Mouse (Mus musculus) heart, postnatal 36 days (tissue): ENCODE data around the gene Mettl26. TPM values are rescaled to one million over a fixed set of nuclear protein-coding genes. Genes with fewer than 3 reads are reported as not detected.

Source experiments
- DNase-seq, 2 experiments: peaks; one replicate each; pipeline ENCODE4 v3.0.0; 2021 to 2022
- intact Hi-C: fragments of 180-260 bp; cut with DNase I; formaldehyde crosslinking; loops from one replicate; pipeline ENCODE4 v1.15.1; 2025
- microRNA-seq, 2 experiments: library from miRNA; unstranded; fragments of <30 nt; microRNA quantifications; one replicate each; pipeline ENCODE4 v1.2.0; 2021; ENCODE audit warnings: borderline number of aligned reads in 2 of 2
- total RNA-seq, 2 experiments: library from RNA; stranded (reverse); gene quantifications; 2 replicates each; pipeline ENCODE4 v1.2.3; 2021

Mettl26 gene
- total RNA-seq, 2 experiments from 2014 or later, result 16.1 to 18.1 TPM

- intact Hi-C loops, result no loop called here
- DNase-seq, result no peak
Measured at GRCm38 (mm10) chr17:25918037-25918750, 43.3 kb downstream of the Mettl26 start.

GRCm38 (mm10) chr17:25919144-25919785, 44.4 kb downstream of the Mettl26 start, which contains the start of gene Rab40c:
Rab40c (minus strand) TSS chr17:25919727.
- intact Hi-C loops, result no loop called here

GRCm38 (mm10) chr17:25919786-25920642, 45.1 kb downstream of the Mettl26 start:
- DNase-seq, result peak; percentile 99 to 100
- intact Hi-C loops, result no loop called here

More at GRCm38 (mm10) chr17:25919144-25919785, 44.4 kb downstream of the Mettl26 start, which contains the start of gene Rab40c:
- DNase-seq, result no peak

GRCm38 (mm10) chr17:25922120-25922519, 47.2 kb downstream of the Mettl26 start:
- intact Hi-C loops, result no loop called here
- DNase-seq, result no peak

GRCm38 (mm10) chr17:25925348-25925747, 50.5 kb downstream of the Mettl26 start:
- intact Hi-C loops, result no loop called here
- DNase-seq, result peak; percentile 44 to 52

Small RNA genes within 50 kb of the gene (microRNA-seq; reads per million reads assigned to microRNA genes)
- 0 to 0.67 reads per million in 2 experiments for gene Mir3082

Other genes with a start within 250 kb of the Mettl26 start
- under 1 TPM; 0.98 to 1.00 TPM for gene Gng13, start 157.9 kb upstream of the Mettl26 start, total RNA-seq
- 1 to 10 TPM; 1.0 to 2.1 TPM for gene Chtf18, start 147.7 kb upstream of the Mettl26 start, total RNA-seq
- gene Rpusd1, start 147.4 kb upstream of the Mettl26 start, total RNA-seq, result 1 to 10 TPM; 3.7 to 5.1 TPM
- not detected for gene Mslnl, start 139.0 kb upstream of the Mettl26 start, total RNA-seq
- 10 to 100 TPM; 16.1 to 22.2 TPM for gene Msln, start 120.7 kb upstream of the Mettl26 start, total RNA-seq
- gene Narfl, start 101.3 kb upstream of the Mettl26 start, total RNA-seq, result 10 to 100 TPM; 40.9 to 44.8 TPM
- 10 to 100 TPM; 10.7 to 11.4 TPM for gene Haghl, start 89.4 kb upstream of the Mettl26 start, total RNA-seq
- not detected for gene Ccdc78, start 88.5 kb upstream of the Mettl26 start, total RNA-seq
- gene Fam173a, start 82.2 kb upstream of the Mettl26 start, total RNA-seq, result 10 to 100 TPM; 39.2 to 39.7 TPM
- under 1 TPM in 1 of 2 experiments, not detected in 1; 0.46 TPM for gene AC134908.4, start 79.4 kb upstream of the Mettl26 start, total RNA-seq
- 10 to 100 TPM; 64.3 to 72.0 TPM for gene Metrn, start 77.9 kb upstream of the Mettl26 start, total RNA-seq
- 1 to 10 TPM; 1.2 to 1.5 TPM for gene Fbxl16, start 66.0 kb upstream of the Mettl26 start, total RNA-seq
- 10 to 100 TPM; 10.5 to 11.4 TPM for gene Wdr24, start 51.4 kb upstream of the Mettl26 start, total RNA-seq
- gene Jmjd8, start 46.2 kb upstream of the Mettl26 start, total RNA-seq, result 10 to 100 TPM; 30.8 to 35.3 TPM
- 100 to 1,000 TPM; 111 to 116 TPM for gene Stub1, start 41.7 kb upstream of the Mettl26 start, total RNA-seq
- 1 to 10 TPM; 1.4 to 1.9 TPM for gene Rhbdl1, start 37.8 kb upstream of the Mettl26 start, total RNA-seq
- 1 to 10 TPM; 2.2 to 3.3 TPM for gene Gm20683, start 33.3 kb upstream of the Mettl26 start, total RNA-seq
- gene Rhot2, start 30.2 kb upstream of the Mettl26 start, total RNA-seq, result 100 to 1,000 TPM; 110 to 115 TPM
- gene Wdr90, start 13.6 kb upstream of the Mettl26 start, total RNA-seq, result 1 to 10 TPM; 1.7 to 2.0 TPM
- gene Mcrip2, start 6.3 kb upstream of the Mettl26 start, total RNA-seq, result 100 to 1,000 TPM; 272 to 286 TPM
- gene Wfikkn1, start 5.8 kb downstream of the Mettl26 start, total RNA-seq, result under 1 TPM; 0.41 to 0.64 TPM
- 10 to 100 TPM; 18.4 to 21.2 TPM for gene Rab40c, start 44.7 kb downstream of the Mettl26 start, total RNA-seq
- 10 to 100 TPM; 45.6 to 48.2 TPM for gene Pigq, start 69.9 kb downstream of the Mettl26 start, total RNA-seq
- gene Nhlrc4, start 69.9 kb downstream of the Mettl26 start, total RNA-seq, result under 1 TPM in 1 of 2 experiments, not detected in 1; 0.19 TPM
- gene A930017K11Rik, start 77.5 kb downstream of the Mettl26 start, total RNA-seq, result under 1 TPM; 0.19 to 0.33 TPM
- gene Capn15, start 110.7 kb downstream of the Mettl26 start, total RNA-seq, result 1 to 10 TPM; 7.2 TPM
- 10 to 100 TPM; 29.2 to 29.7 TPM for gene Rab11fip3, start 194.5 kb downstream of the Mettl26 start, total RNA-seq
- 10 to 100 TPM; 10.2 to 11.2 TPM for gene Decr2, start 215.3 kb downstream of the Mettl26 start, total RNA-seq
- 1 to 10 TPM; 2.8 to 3.5 TPM for gene Nme4, start 220.5 kb downstream of the Mettl26 start, total RNA-seq
- 1 to 10 TPM; 3.6 to 4.1 TPM for gene Tmem8, start 238.2 kb downstream of the Mettl26 start, total RNA-seq
- 100 to 1,000 TPM; 134 to 148 TPM for gene Mrpl28, start 248.4 kb downstream of the Mettl26 start, total RNA-seq